Mouse (Mus musculus) G1E (cell line): ENCODE measurements around the gene Zfp266.

Experiments
- CTCF ChIP-seq: IDR thresholded peaks from 2 replicates; pipeline ENCODE4 v1.5.1; 2012; ENCODE audit warnings: low read depth, low read length, inconsistent platforms, mixed read lengths
- GATA1 ChIP-seq: IDR thresholded peaks from 2 replicates; pipeline ENCODE4 v1.6.1; 2012; ENCODE audit warnings: borderline replicate concordance, low read length, inconsistent platforms, mixed read lengths
- GATA2 ChIP-seq: IDR thresholded peaks from 2 replicates; pipeline ENCODE4 v1.6.1; 2012; ENCODE audit warnings: low read depth, low read length, inconsistent platforms, borderline replicate concordance
- TAL1 ChIP-seq: conservative IDR thresholded peaks from 2 replicates; pipeline ENCODE4 v1.6.1; 2012; ENCODE audit warnings: low read depth, low read length, inconsistent platforms, mixed read lengths

- TF ChIP-seq TAL1 = no peak
- TF ChIP-seq CTCF = no peak
- no peak for TF ChIP-seq GATA2
- TF ChIP-seq GATA1 = no peak
Observed at GRCm38 (mm10) chr9:20491858-20492526, 29.2 kb downstream of the Zfp266 start.
